Mouse (Mus musculus) CH12.LX (cell line): ENCODE measurements around the gene Olfr1424. TPM values are rescaled to one million over a fixed set of nuclear protein-coding genes. Genes with fewer than 3 reads are reported as not detected.

Experiments
- DNase-seq: peaks from one replicate; pipeline ENCODE4 v3.0.0-alpha.2; 2013; ENCODE audit errors: extremely low read depth
- H3K27ac ChIP-seq: 2 replicates; pipeline ENCODE4 v1.5.1; 2012; ENCODE audit warnings: low read depth, mild to moderate bottlenecking, control low read depth, moderate library complexity; ENCODE audit not compliant: insufficient read depth
- H3K27me3 ChIP-seq: replicated peaks from 2 replicates; pipeline ENCODE3; 2012; ENCODE audit warnings: inconsistent platforms
- H3K36me3 ChIP-seq, 2 experiments: replicated peaks in 1 of 2; 2 replicates each; pipeline versions ENCODE3 to v1.6.1; 2012; ENCODE audit warnings: inconsistent platforms in 1 of 2, low read length in 1 of 2, mild to moderate bottlenecking in 1 of 2, mixed read lengths in 1 of 2, moderate library complexity in 1 of 2; ENCODE audit not compliant: control insufficient read depth in 1 of 2, insufficient read depth in 1 of 2
- H3K4me1 ChIP-seq, 2 experiments: 2 replicates each; pipeline ENCODE4 v1.6.1; 2012; ENCODE audit warnings: inconsistent platforms in 1 of 2, moderate library complexity in 1 of 2; ENCODE audit not compliant: insufficient read depth in 2 of 2, control insufficient read depth in 1 of 2
- H3K4me2 ChIP-seq: 2 replicates; pipeline ENCODE4 v1.6.1; 2012; ENCODE audit warnings: low read depth, mild to moderate bottlenecking, control low read depth; ENCODE audit not compliant: poor library complexity, insufficient read depth, severe bottlenecking
- H3K4me3 ChIP-seq, 3 experiments: fragments of 150-350 bp in 1 of 3; sonication (generic) in 1 of 3; replicated peaks in 1 of 3; 2 replicates each; pipeline versions ENCODE3 to v1.5.1; 2011 to 2012; ENCODE audit warnings: low read depth in 2 of 3, low read length in 2 of 3, mild to moderate bottlenecking in 2 of 3, moderate library complexity in 2 of 3, control low read depth in 1 of 3, improper control_type of control experiment in 1 of 3, inconsistent platforms in 1 of 3, mixed read lengths in 1 of 3; ENCODE audit not compliant: poor library complexity in 1 of 3
- H3K79me2 ChIP-seq: replicated peaks from 2 replicates; pipeline ENCODE4 v1.6.1; 2012; ENCODE audit warnings: mild to moderate bottlenecking, moderate library complexity; ENCODE audit not compliant: control insufficient read depth, poor library complexity, insufficient read depth, severe bottlenecking; ENCODE audit errors: extremely low read depth
- H3K9ac ChIP-seq: 2 replicates; pipeline ENCODE4 v1.6.1; 2012; ENCODE audit warnings: low read depth, mild to moderate bottlenecking, control low read depth, moderate library complexity; ENCODE audit not compliant: insufficient read depth
- H3K9me3 ChIP-seq: replicated peaks from 2 replicates; pipeline ENCODE3; 2012; ENCODE audit warnings: low read length, inconsistent platforms, mixed read lengths
- BHLHE40 ChIP-seq: IDR thresholded peaks from 2 replicates; pipeline ENCODE4 v1.6.1; 2011; ENCODE audit warnings: mild to moderate bottlenecking, low read depth, low read length, improper control_type of control experiment
- CHD1 ChIP-seq: IDR thresholded peaks from 2 replicates; pipeline ENCODE4 v1.6.1; 2012; ENCODE audit warnings: low read depth, low read length, improper control_type of control experiment, inconsistent platforms
- KAT2A ChIP-seq: IDR thresholded peaks from 2 replicates; pipeline ENCODE4 v1.6.1; 2012; ENCODE audit warnings: low read length, improper control_type of control experiment, inconsistent platforms; ENCODE audit not compliant: insufficient replicate concordance
- MAZ ChIP-seq: IDR thresholded peaks from 2 replicates; pipeline ENCODE4 v1.6.1; 2012; ENCODE audit warnings: low read depth, mild to moderate bottlenecking, inconsistent platforms, low read length, improper control_type of control experiment, moderate library complexity
- MYC ChIP-seq: IDR thresholded peaks from 2 replicates; pipeline ENCODE4 v1.6.1; 2011; ENCODE audit warnings: low read depth, mild to moderate bottlenecking, improper control_type of control experiment, low read length
- PAX5 ChIP-seq: IDR thresholded peaks from 2 replicates; pipeline ENCODE4 v1.6.1; 2012; ENCODE audit warnings: low read length, inconsistent platforms, mixed read lengths
- POLR2AphosphoS2 ChIP-seq: IDR thresholded peaks from 2 replicates; pipeline ENCODE4 v1.6.1; 2011; ENCODE audit warnings: low read depth, low read length, improper control_type of control experiment
- TBP ChIP-seq: conservative IDR thresholded peaks from 2 replicates; pipeline ENCODE4 v1.6.1; 2011; ENCODE audit warnings: low read depth, low read length, improper control_type of control experiment
- UBTF ChIP-seq: IDR thresholded peaks from 2 replicates; pipeline ENCODE4 v1.6.1; 2012; ENCODE audit warnings: low read depth, mild to moderate bottlenecking, inconsistent platforms, low read length, improper control_type of control experiment, moderate library complexity
- dilution Hi-C: fragments of 300-500 bp; cut with MboI; formaldehyde crosslinking; loops from 2 replicates; pipeline ENCODE4 v1.14.3; 2020; ENCODE audit warnings: low sequenced_read_pairs; ENCODE audit not compliant: extremely low pct_unique_long_range_greater_than_20kb, extremely low pct_ligation_motif_present
- in situ Hi-C: fragments of 300-500 bp; cut with MboI; formaldehyde crosslinking; loops from 3 replicates; pipeline ENCODE4 v1.14.3; 2019; ENCODE audit warnings: low sequenced_read_pairs, low pct_ligation_motif_present, low pct_unique_long_range_greater_than_20kb, mixed read lengths
- polyA plus RNA-seq: library from polyadenylated mRNA; unstranded; fragments of >175 nt; gene quantifications from 2 replicates; pipeline ENCODE4 v1.2.1, GENCODE M21; 2012; ENCODE audit warnings: low read depth; ENCODE audit not compliant: insufficient read length
- total RNA-seq, 2 experiments: library from RNA; depleted of rRNA; stranded (reverse); fragments of 300-350 nt in 1 of 2; fragments of >200 nt in 1 of 2; gene quantifications; 2 replicates each; pipeline ENCODE4 v1.2.3; 2012 to 2014

Olfr1424 gene
- total and polyA plus RNA-seq, 3 experiments: not detected

GRCm38 (mm10) chr19:12010916-12011559 lies 51.4 kb downstream of the Olfr1424 start:
- peak overlapping the region; percentile 18; the same call in 1 of the 2 replicates for H3K4me2 ChIP-seq
- H3K9ac ChIP-seq: peak overlapping the region; percentile 80
- no peaks in the 10 kb centered on the region for H3K36me3 ChIP-seq
- dilution Hi-C loops: no loop called here
- peak overlapping the region; percentile 69 to 90 (median 69) for H3K4me3 ChIP-seq
- peaks cover 0 to 4% of the 10 kb centered on the region in 2 experiments; a peak in 1 of 4 replicates for H3K4me1 ChIP-seq
- peak; percentile 99 for TF ChIP-seq TBP
- no peak for TF ChIP-seq MYC
- TF ChIP-seq POLR2AphosphoS2: no peak
- no peak for TF ChIP-seq CHD1
- H3K27me3 ChIP-seq: no peaks in the 10 kb centered on the region
- DNase-seq: peak; percentile 97
- H3K9me3 ChIP-seq: no peaks in the 10 kb centered on the region
- H3K27ac ChIP-seq: peak overlapping the region; percentile 59; the same call in 1 of the 2 replicates
- in situ Hi-C loops: loop anchor here (10.0 to 25.0 kb wide), 2 partner anchors 476 to 564 kb away; no protein-coding TSS in a partner anchor
- no peaks in the 10 kb centered on the region for H3K79me2 ChIP-seq

DNA sequence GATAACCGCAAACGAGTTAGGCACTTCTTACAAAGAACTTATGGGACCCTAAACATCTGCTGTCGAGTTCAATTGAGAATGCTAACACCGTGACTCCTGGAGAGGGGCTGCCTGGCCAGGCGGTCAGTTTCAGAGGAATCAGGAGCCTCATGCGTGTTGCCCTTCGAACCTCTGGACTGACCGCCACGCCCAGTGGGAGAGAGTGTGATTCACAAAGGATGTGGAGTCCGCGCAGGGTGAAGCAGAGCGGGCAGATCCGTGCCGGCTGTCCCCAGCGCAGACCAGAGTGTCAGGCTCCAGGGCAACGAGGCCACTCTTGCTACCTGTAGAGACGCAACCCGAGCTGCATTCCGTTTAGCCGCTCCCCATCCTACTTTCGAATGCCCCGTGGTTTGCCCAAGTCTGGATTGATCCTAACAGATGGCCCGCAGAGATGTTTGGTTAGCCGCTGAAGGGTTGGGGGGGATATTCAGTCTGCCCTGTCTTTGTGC lies 52.2 kb downstream of the Olfr1424 start:
- H3K4me2 ChIP-seq: peak overlapping the region; percentile 11
- no peaks in the 10 kb centered on the region for H3K9me3 ChIP-seq
- H3K9ac ChIP-seq: peak overlapping the region; percentile 80
- no peaks in the 10 kb centered on the region for H3K79me2 ChIP-seq
- peaks cover 0 to 4% of the 10 kb centered on the region in 2 experiments; a peak in 1 of 4 replicates for H3K4me1 ChIP-seq
- peak overlapping the region; percentile 69 to 90 (median 69) for H3K4me3 ChIP-seq
- in situ Hi-C loops: loop anchor here (10.0 to 25.0 kb wide), 2 partner anchors 477 to 564 kb away; no protein-coding TSS in a partner anchor
- TF ChIP-seq UBTF (peak; percentile 81; the same call in 1 of the 2 replicates), PAX5 (no peak)
- TF ChIP-seq, all 38 proteins: peak for 1
- dilution Hi-C loops: no loop called here
- Histone ChIP-seq H3K36me3 (no peaks in the 10 kb centered on the region), H3K27ac (peak overlapping the region; percentile 69), H3K27me3 (no peaks in the 10 kb centered on the region)
- peak; percentile 62 for DNase-seq

DNA sequence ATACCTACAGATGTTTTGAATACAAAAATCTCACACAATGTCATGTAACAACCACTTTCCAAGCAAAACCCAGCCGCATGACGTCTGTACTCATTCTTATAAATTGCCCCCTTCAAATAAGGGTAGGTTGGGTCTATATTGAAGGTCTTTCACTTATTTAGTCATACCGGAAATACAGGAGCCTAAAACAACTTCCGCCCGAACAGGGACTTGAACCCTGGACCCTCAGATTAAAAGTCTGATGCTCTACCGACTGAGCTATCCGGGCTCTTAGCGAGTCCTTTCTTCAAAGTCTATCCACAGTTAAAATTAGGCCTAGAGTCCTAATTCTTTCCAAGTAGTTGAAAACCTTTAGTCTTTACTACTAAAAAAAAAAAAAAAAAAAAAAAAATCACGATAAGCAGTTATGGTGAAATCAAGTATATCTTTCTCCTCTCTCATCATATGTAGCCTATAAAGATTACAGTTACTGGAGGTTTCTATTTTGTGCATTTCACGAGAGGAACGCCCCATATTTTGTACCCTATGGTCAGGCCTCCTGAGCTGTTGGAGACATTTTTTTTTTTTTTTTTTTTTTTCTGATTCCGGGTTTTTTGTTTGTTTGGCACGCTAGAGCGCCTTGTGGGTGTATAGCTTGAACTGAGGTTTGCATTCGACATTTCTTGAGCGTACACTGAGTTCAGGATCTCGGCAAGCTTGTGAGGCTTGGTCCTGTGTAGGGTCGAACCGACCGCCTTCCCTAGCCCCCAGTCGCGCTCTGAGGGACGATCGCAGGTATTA lies 52.8 kb downstream of the Olfr1424 start:
- Histone ChIP-seq H3K4me3 (peak overlapping the region; percentile 69 to 90 (median 69)), H3K27me3 (no peaks in the 10 kb centered on the region), H3K79me2 (no peaks in the 10 kb centered on the region), H3K4me1 (peaks cover 0 to 6% of the 10 kb centered on the region in 2 experiments; a peak in 2 of 4 replicates), H3K9ac (peak overlapping the region; percentile 80), H3K9me3 (no peaks in the 10 kb centered on the region), H3K4me2 (peak overlapping the region; percentile 83), H3K27ac (peak overlapping the region; percentile 70), H3K36me3 (no peaks in the 10 kb centered on the region)
- TF ChIP-seq KAT2A (no peak), UBTF (0 out of 2 replicates have a peak, but pooled peaks have one; percentile 13), BHLHE40 (no peak), TBP (peak; percentile 99), MYC (no peak), MAZ (no peak)
- in situ Hi-C loops: loop anchor here (10.0 to 25.0 kb wide), 3 partner anchors 235 to 565 kb away; partner anchors contain the start of gene Mrpl16
- dilution Hi-C loops: no loop called here
- peak; percentile 94 for DNase-seq

Other genes with a start within 250 kb of the Olfr1424 start
- 0.84 and 1.4 TPM in 2 replicates for gene Stx3, start 243.3 kb downstream of the Olfr1424 start, total RNA-seq (2012; rRNA removed)
- gene Stx3, start 243.3 kb downstream of the Olfr1424 start, total RNA-seq (2014; rRNA removed): 0.16 TPM in 1 of 2 replicates, not detected in the other
- gene Stx3, start 243.3 kb downstream of the Olfr1424 start, polyA plus RNA-seq: 4.7 and 5.0 TPM in 2 replicates
- gene Olfr1417, start 223.5 kb downstream of the Olfr1424 start, total RNA-seq (2012; rRNA removed): not detected in 2 replicates
- not detected in 2 replicates for gene Olfr1417, start 223.5 kb downstream of the Olfr1424 start, total RNA-seq (2014; rRNA removed)
- gene Olfr1417, start 223.5 kb downstream of the Olfr1424 start, polyA plus RNA-seq: not detected in 2 replicates
- not detected in 2 replicates for gene Olfr1418, start 201.6 kb downstream of the Olfr1424 start, total RNA-seq (2012; rRNA removed)
- gene Olfr1418, start 201.6 kb downstream of the Olfr1424 start, total RNA-seq (2014; rRNA removed): not detected in 2 replicates
- gene Olfr1418, start 201.6 kb downstream of the Olfr1424 start, polyA plus RNA-seq: not detected in 2 replicates
- gene Olfr1419, start 187.6 kb downstream of the Olfr1424 start, total RNA-seq (2012; rRNA removed): not detected in 2 replicates
- gene Olfr1419, start 187.6 kb downstream of the Olfr1424 start, total RNA-seq (2014; rRNA removed): not detected in 2 replicates
- not detected in 2 replicates for gene Olfr1419, start 187.6 kb downstream of the Olfr1424 start, polyA plus RNA-seq
- not detected in 2 replicates for gene Olfr1420, start 176.1 kb downstream of the Olfr1424 start, total RNA-seq (2012; rRNA removed)
- not detected in 2 replicates for gene Olfr1420, start 176.1 kb downstream of the Olfr1424 start, total RNA-seq (2014; rRNA removed)
- not detected in 2 replicates for gene Olfr1420, start 176.1 kb downstream of the Olfr1424 start, polyA plus RNA-seq
- 8.2 and 8.5 TPM in 2 replicates for gene Patl1, start 150.3 kb downstream of the Olfr1424 start, total RNA-seq (2012; rRNA removed)
- gene Patl1, start 150.3 kb downstream of the Olfr1424 start, total RNA-seq (2014; rRNA removed): 10.0 and 12.0 TPM in 2 replicates
- 35.9 and 40.8 TPM in 2 replicates for gene Patl1, start 150.3 kb downstream of the Olfr1424 start, polyA plus RNA-seq
- gene Osbp, start 96.7 kb downstream of the Olfr1424 start, total RNA-seq (2012; rRNA removed): 17.7 and 20.6 TPM in 2 replicates
- gene Osbp, start 96.7 kb downstream of the Olfr1424 start, total RNA-seq (2014; rRNA removed): 21.1 and 21.4 TPM in 2 replicates
- gene Osbp, start 96.7 kb downstream of the Olfr1424 start, polyA plus RNA-seq: 24.7 and 25.0 TPM in 2 replicates
- under 0.01 TPM in 1 of 2 replicates, not detected in the other for gene Olfr1423, start 21.4 kb downstream of the Olfr1424 start, total RNA-seq (2012; rRNA removed)
- not detected in 2 replicates for gene Olfr1423, start 21.4 kb downstream of the Olfr1424 start, total RNA-seq (2014; rRNA removed)
- gene Olfr1423, start 21.4 kb downstream of the Olfr1424 start, polyA plus RNA-seq: 0.04 and 0.07 TPM in 2 replicates
- gene Olfr1425, start 15.0 kb upstream of the Olfr1424 start, total RNA-seq (2012; rRNA removed): not detected in 2 replicates
- gene Olfr1425, start 15.0 kb upstream of the Olfr1424 start, total RNA-seq (2014; rRNA removed): not detected in 2 replicates
- not detected in 2 replicates for gene Olfr1425, start 15.0 kb upstream of the Olfr1424 start, polyA plus RNA-seq
- gene Olfr1426, start 29.3 kb upstream of the Olfr1424 start, total RNA-seq (2012; rRNA removed): not detected in 2 replicates
- gene Olfr1426, start 29.3 kb upstream of the Olfr1424 start, total RNA-seq (2014; rRNA removed): not detected in 2 replicates
- gene Olfr1426, start 29.3 kb upstream of the Olfr1424 start, polyA plus RNA-seq: not detected in 2 replicates
- gene Olfr1427, start 40.7 kb upstream of the Olfr1424 start, total RNA-seq (2012; rRNA removed): not detected in 2 replicates
- not detected in 2 replicates for gene Olfr1427, start 40.7 kb upstream of the Olfr1424 start, total RNA-seq (2014; rRNA removed)
- not detected in 2 replicates for gene Olfr1427, start 40.7 kb upstream of the Olfr1424 start, polyA plus RNA-seq
- not detected in 2 replicates for gene Olfr1428, start 53.2 kb upstream of the Olfr1424 start, total RNA-seq (2012; rRNA removed)
- not detected in 2 replicates for gene Olfr1428, start 53.2 kb upstream of the Olfr1424 start, total RNA-seq (2014; rRNA removed)
- not detected in 2 replicates for gene Olfr1428, start 53.2 kb upstream of the Olfr1424 start, polyA plus RNA-seq
- not detected in 2 replicates for gene Olfr76, start 60.5 kb upstream of the Olfr1424 start, total RNA-seq (2012; rRNA removed)
- not detected in 2 replicates for gene Olfr76, start 60.5 kb upstream of the Olfr1424 start, total RNA-seq (2014; rRNA removed)
- not detected in 2 replicates for gene Olfr76, start 60.5 kb upstream of the Olfr1424 start, polyA plus RNA-seq
- not detected in 2 replicates for gene Olfr1555-ps1, start 107.4 kb upstream of the Olfr1424 start, total RNA-seq (2012; rRNA removed)
- not detected in 2 replicates for gene Olfr1555-ps1, start 107.4 kb upstream of the Olfr1424 start, total RNA-seq (2014; rRNA removed)
- not detected in 2 replicates for gene Olfr1555-ps1, start 107.4 kb upstream of the Olfr1424 start, polyA plus RNA-seq
- gene Olfr1431, start 138.0 kb upstream of the Olfr1424 start, total RNA-seq (2012; rRNA removed): not detected in 2 replicates
- not detected in 2 replicates for gene Olfr1431, start 138.0 kb upstream of the Olfr1424 start, total RNA-seq (2014; rRNA removed)
- gene Olfr1431, start 138.0 kb upstream of the Olfr1424 start, polyA plus RNA-seq: not detected in 2 replicates
- gene Olfr1432, start 169.9 kb upstream of the Olfr1424 start, total RNA-seq (2012; rRNA removed): not detected in 2 replicates
- not detected in 2 replicates for gene Olfr1432, start 169.9 kb upstream of the Olfr1424 start, total RNA-seq (2014; rRNA removed)
- gene Olfr1432, start 169.9 kb upstream of the Olfr1424 start, polyA plus RNA-seq: not detected in 2 replicates
- gene Olfr262, start 179.0 kb upstream of the Olfr1424 start, total RNA-seq (2012; rRNA removed): not detected in 2 replicates
- gene Olfr262, start 179.0 kb upstream of the Olfr1424 start, total RNA-seq (2014; rRNA removed): not detected in 2 replicates
- gene Olfr262, start 179.0 kb upstream of the Olfr1424 start, polyA plus RNA-seq: not detected in 2 replicates
- not detected in 2 replicates for gene Olfr235, start 198.3 kb upstream of the Olfr1424 start, total RNA-seq (2012; rRNA removed)
- not detected in 2 replicates for gene Olfr235, start 198.3 kb upstream of the Olfr1424 start, total RNA-seq (2014; rRNA removed)
- not detected in 2 replicates for gene Olfr235, start 198.3 kb upstream of the Olfr1424 start, polyA plus RNA-seq
- not detected in 2 replicates for gene Olfr1434, start 217.2 kb upstream of the Olfr1424 start, total RNA-seq (2012; rRNA removed)
- gene Olfr1434, start 217.2 kb upstream of the Olfr1424 start, total RNA-seq (2014; rRNA removed): not detected in 2 replicates
- gene Olfr1434, start 217.2 kb upstream of the Olfr1424 start, polyA plus RNA-seq: not detected in 2 replicates
- gene Olfr1436, start 236.4 kb upstream of the Olfr1424 start, total RNA-seq (2012; rRNA removed): not detected in 2 replicates
- not detected in 2 replicates for gene Olfr1436, start 236.4 kb upstream of the Olfr1424 start, total RNA-seq (2014; rRNA removed)
- not detected in 2 replicates for gene Olfr1436, start 236.4 kb upstream of the Olfr1424 start, polyA plus RNA-seq